Mouse (Mus musculus) myocyte (in vitro differentiated cells): Measurements from ENCODE around the gene Ushbp1. TPM values are rescaled to one million over a fixed set of nuclear protein-coding genes. Genes with fewer than 3 reads are reported as not detected.

Experiments used
- H3K27me3 ChIP-seq: one replicate; pipeline ENCODE4 v1.6.1; 2011; ENCODE audit not compliant: control insufficient read depth, insufficient read depth, insufficient read length
- H3K36me3 ChIP-seq: one replicate; pipeline ENCODE4 v1.6.1; 2011; ENCODE audit not compliant: control insufficient read depth, insufficient read depth
- H3K4me2 ChIP-seq: one replicate; pipeline ENCODE4 v1.6.1; 2011; ENCODE audit warnings: low read depth, control low read depth
- H3K4me3 ChIP-seq: one replicate; pipeline ENCODE4 v1.5.1; 2011; ENCODE audit warnings: mild to moderate bottlenecking, control low read depth, moderate library complexity
- H3K79me2 ChIP-seq: one replicate; pipeline ENCODE4 v1.6.1; 2011; ENCODE audit not compliant: control insufficient read depth, insufficient read depth
- H3ac ChIP-seq: one replicate; pipeline ENCODE4 v1.6.1; 2011; ENCODE audit not compliant: control insufficient read depth, insufficient read length
- CEBPB ChIP-seq: IDR thresholded peaks from 2 replicates; pipeline ENCODE4 v1.6.1; 2011; ENCODE audit warnings: mild to moderate bottlenecking, moderate library complexity; ENCODE audit not compliant: poor library complexity, insufficient read depth, severe bottlenecking
- E2F4 ChIP-seq: IDR thresholded peaks from one replicate; pipeline ENCODE4 v1.6.1; 2011; ENCODE audit warnings: mild to moderate bottlenecking, control low read depth, moderate library complexity; ENCODE audit not compliant: insufficient read depth
- MAX ChIP-seq: IDR thresholded peaks from one replicate; pipeline ENCODE4 v1.6.1; 2011; ENCODE audit warnings: low read depth, mild to moderate bottlenecking, control low read depth
- MYOD1 ChIP-seq, 3 experiments: IDR thresholded peaks; one replicate each; pipeline ENCODE4 v1.6.1; 2011; ENCODE audit warnings: control low read depth in 2 of 3, low read depth in 2 of 3, mild to moderate bottlenecking in 2 of 3, moderate library complexity in 1 of 3; ENCODE audit not compliant: insufficient read length in 2 of 3, control insufficient read depth in 1 of 3
- MYOG ChIP-seq, 3 experiments: IDR thresholded peaks; one replicate each; pipeline ENCODE4 v1.6.1; 2011; ENCODE audit warnings: control low read depth in 2 of 3, low read depth in 2 of 3, mild to moderate bottlenecking in 2 of 3; ENCODE audit not compliant: insufficient read length in 2 of 3, control insufficient read depth in 1 of 3, insufficient read depth in 1 of 3
- POLR2A ChIP-seq: IDR thresholded peaks from one replicate; pipeline ENCODE4 v1.6.1; 2011; ENCODE audit warnings: low read depth, mild to moderate bottlenecking, control low read depth, moderate library complexity; ENCODE audit not compliant: insufficient read length
- POLR2AphosphoS2 ChIP-seq: IDR thresholded peaks from one replicate; pipeline ENCODE4 v1.6.1; 2011; ENCODE audit warnings: low read depth, control low read depth; ENCODE audit not compliant: insufficient read length
- REST ChIP-seq: IDR thresholded peaks from one replicate; pipeline ENCODE4 v1.6.1; 2011; ENCODE audit warnings: mild to moderate bottlenecking, control low read depth, moderate library complexity; ENCODE audit not compliant: insufficient read depth, insufficient read length
- SRF ChIP-seq: IDR thresholded peaks from one replicate; pipeline ENCODE4 v1.6.1; 2011; ENCODE audit warnings: low read depth; ENCODE audit not compliant: control insufficient read depth, insufficient read length
- TCF12 ChIP-seq: IDR thresholded peaks from one replicate; pipeline ENCODE4 v1.6.1; 2011; ENCODE audit warnings: mild to moderate bottlenecking, control low read depth; ENCODE audit not compliant: poor library complexity, insufficient read depth, severe bottlenecking
- TCF3 ChIP-seq: IDR thresholded peaks from one replicate; pipeline ENCODE4 v1.6.1; 2011; ENCODE audit warnings: low read depth, control low read depth; ENCODE audit not compliant: insufficient read length
- USF1 ChIP-seq: IDR thresholded peaks from one replicate; pipeline ENCODE4 v1.6.1; 2011; ENCODE audit warnings: low read depth, mild to moderate bottlenecking, control low read depth, moderate library complexity
- polyA plus RNA-seq: library from polyadenylated mRNA; unstranded; fragments of >200 nt; fragmentation: generic; extraction: Trizol; gene quantifications from one replicate; pipeline ENCODE4 v1.2.1, GENCODE M21; 2012; ENCODE audit warnings: missing spikeins

The Ushbp1 gene
- polyA plus RNA-seq, 1 experiment, result 0.02 TPM

- Histone ChIP-seq H3ac (no peak overlapping the region), H3K27me3 (no peaks in the 10 kb centered on the region), H3K36me3 (no peaks in the 10 kb centered on the region), H3K79me2 (peaks cover 19% of the 10 kb centered on the region), H3K4me2 (no peak overlapping the region), H3K4me3 (no peak overlapping the region)
- TF ChIP-seq MYOD1 (IDR thresholded peaks at IDR 0.05; ENCODE audit: control insufficient read depth in 1 of 3, insufficient read length in 2 of 3, low read depth in 2 of 3) (peak in 1 of 3 experiments; percentile 21), CEBPB (no peak), MYOG (IDR thresholded peaks at IDR 0.05; ENCODE audit: control insufficient read depth in 1 of 3, insufficient read depth in 1 of 3, insufficient read length in 2 of 3, low read depth in 2 of 3) (peak in 1 of 3 experiments; percentile 51)
These were observed 11.7 kb downstream of the Ushbp1 start for GRCm38 (mm10) chr8:71383860-71384259.

- Histone ChIP-seq H3K79me2 (peaks cover 19% of the 10 kb centered on the region), H3K4me3 (no peak overlapping the region), H3K27me3 (no peaks in the 10 kb centered on the region), H3K36me3 (no peaks in the 10 kb centered on the region), H3ac (no peak overlapping the region), H3K4me2 (no peak overlapping the region)
- no peak for TF ChIP-seq MAX
- TF ChIP-seq REST, result no peak
- TF ChIP-seq SRF, result no peak
- no peak for TF ChIP-seq USF1
- TF ChIP-seq MYOD1 (IDR thresholded peaks at IDR 0.05; ENCODE audit: control insufficient read depth in 1 of 3, insufficient read length in 2 of 3, low read depth in 2 of 3), result no peak
- no peak for TF ChIP-seq POLR2AphosphoS2
- no peak for TF ChIP-seq E2F4
- TF ChIP-seq TCF3, result no peak
- TF ChIP-seq CEBPB, result no peak
- TF ChIP-seq MYOG (IDR thresholded peaks at IDR 0.05; ENCODE audit: control insufficient read depth in 1 of 3, insufficient read depth in 1 of 3, insufficient read length in 2 of 3, low read depth in 2 of 3), result no peak
- TF ChIP-seq TCF12, result no peak
- TF ChIP-seq POLR2A, result no peak
These were observed 12.2 kb downstream of the Ushbp1 start for GRCm38 (mm10) chr8:71383396-71383795.

- Histone ChIP-seq H3K27me3 (no peaks in the 10 kb centered on the region), H3ac (peak overlapping the region; percentile 50), H3K79me2 (peaks cover 19% of the 10 kb centered on the region), H3K4me3 (peak overlapping the region; percentile 69), H3K36me3 (no peaks in the 10 kb centered on the region), H3K4me2 (peak overlapping the region; percentile 65)
- TF ChIP-seq E2F4, result no peak
- TF ChIP-seq TCF3, result no peak
- TF ChIP-seq POLR2AphosphoS2, result no peak
- no peak for TF ChIP-seq CEBPB
- TF ChIP-seq SRF, result peak; percentile 94
- TF ChIP-seq TCF12, result no peak
- no peak for TF ChIP-seq MAX
- peak in 1 of 3 experiments; percentile 46 for TF ChIP-seq MYOG (IDR thresholded peaks at IDR 0.05; ENCODE audit: control insufficient read depth in 1 of 3, insufficient read depth in 1 of 3, insufficient read length in 2 of 3, low read depth in 2 of 3)
- peak; percentile 49 for TF ChIP-seq POLR2A
- TF ChIP-seq MYOD1 (IDR thresholded peaks at IDR 0.05; ENCODE audit: control insufficient read depth in 1 of 3, insufficient read length in 2 of 3, low read depth in 2 of 3), result peak in 1 of 3 experiments; percentile 63
These were observed 13.3 kb downstream of the Ushbp1 start for GRCm38 (mm10) chr8:71381971-71382961.

- H3K27me3 ChIP-seq, result no peaks in the 10 kb centered on the region
These were observed 14.1 kb downstream of the Ushbp1 start, which contains the start of gene Nr2f6 for GRCm38 (mm10) chr8:71381421-71381970. Gene Nr2f6, minus strand, starts transcription at chr8:71381960.

More at GRCm38 (mm10) chr8:71381421-71381970, 14.1 kb downstream of the Ushbp1 start, which contains the start of gene Nr2f6:
- peaks cover 19% of the 10 kb centered on the region for H3K79me2 ChIP-seq
- peak within 1 kb of the TSS; percentile 81 for H3K4me2 ChIP-seq
- peak within 1 kb of the TSS; percentile 50 for H3ac ChIP-seq
- H3K4me3 ChIP-seq, result peak within 1 kb of the TSS; percentile 69
- no peaks in the 10 kb centered on the region for H3K36me3 ChIP-seq
- no peak for TF ChIP-seq MAX
- no peak for TF ChIP-seq CEBPB
- TF ChIP-seq POLR2A, result peak; percentile 59
- TF ChIP-seq POLR2AphosphoS2, result peak; percentile 47
